Mouse (Mus musculus): ENCODE measurements around the gene 1700019N19Rik. TPM values are rescaled to one million over a fixed set of nuclear protein-coding genes. Genes with fewer than 3 reads are reported as not detected.

Gene 1700019N19Rik
- total RNA-seq, 2 experiments from 2014 or later, result not detected

- DNase-seq (ENCODE audit: low spot score), result no peak
- intact Hi-C loops (cut with DNase I), result no loop called here
Observed at GRCm38 (mm10) chr19:58810536-58810935, 16.3 kb upstream of the 1700019N19Rik start.

- intact Hi-C loops (cut with DNase I), result loop anchor here (5.0 kb wide), 1 partner anchor 388 kb away; no protein-coding TSS in a partner anchor
- no peak for DNase-seq (ENCODE audit: low spot score)
Observed at GRCm38 (mm10) chr19:58808864-58809263, 14.6 kb upstream of the 1700019N19Rik start.

- DNase-seq (ENCODE audit: low spot score), result peak; percentile 51
- intact Hi-C loops (cut with DNase I), result loop anchor here (1.0 to 5.0 kb wide), 3 partner anchors 20 to 391 kb away; no protein-coding TSS in a partner anchor
Observed at GRCm38 (mm10) chr19:58806364-58806763, 12.1 kb upstream of the 1700019N19Rik start.

GRCm38 (mm10) chr19:58805191-58805779 lies 11.0 kb upstream of the 1700019N19Rik start:
- no peak for DNase-seq (ENCODE audit: low spot score)
- intact Hi-C loops (cut with DNase I), result loop anchor here (5.0 kb wide), 1 partner anchor 392 kb away; no protein-coding TSS in a partner anchor

GRCm38 (mm10) chr19:58795114-58795669 lies 931 bp upstream of the 1700019N19Rik start:
- intact Hi-C loops (cut with DNase I), result no loop called here
- DNase-seq (ENCODE audit: low spot score), result no peak

GRCm38 (mm10) chr19:58789194-58789593 lies 5.1 kb downstream of the 1700019N19Rik start:
- intact Hi-C loops (cut with DNase I), result no loop called here
- no peak for DNase-seq (ENCODE audit: low spot score)

- DNase-seq (ENCODE audit: low spot score), result no peak
- intact Hi-C loops (cut with DNase I), result no loop called here
Observed at GRCm38 (mm10) chr19:58783938-58784337, 10.3 kb downstream of the 1700019N19Rik start.

- DNase-seq (ENCODE audit: low spot score), result no peak
- intact Hi-C loops (cut with DNase I), result no loop called here
Observed at GRCm38 (mm10) chr19:58781566-58781965, 12.7 kb downstream of the 1700019N19Rik start.

GRCm38 (mm10) chr19:58776461-58776860 lies 17.8 kb downstream of the 1700019N19Rik start:
- intact Hi-C loops (cut with DNase I), result no loop called here
- DNase-seq (ENCODE audit: low spot score), result no peak

- intact Hi-C loops (cut with DNase I), result no loop called here
- DNase-seq (ENCODE audit: low spot score), result no peak
Observed at GRCm38 (mm10) chr19:58767329-58767728, 26.9 kb downstream of the 1700019N19Rik start.

- peak; percentile 19 for DNase-seq (ENCODE audit: low spot score)
- intact Hi-C loops (cut with DNase I), result loop anchor here (1.0 to 5.0 kb wide), 2 partner anchors 141 to 444 kb away; no protein-coding TSS in a partner anchor
Observed at GRCm38 (mm10) chr19:58762848-58763541, 31.3 kb downstream of the 1700019N19Rik start.

GRCm38 (mm10) chr19:58762316-58762715 lies 31.9 kb downstream of the 1700019N19Rik start:
- intact Hi-C loops (cut with DNase I), result loop anchor here (5.0 kb wide), 1 partner anchor 445 kb away; no protein-coding TSS in a partner anchor
- no peak for DNase-seq (ENCODE audit: low spot score)

GRCm38 (mm10) chr19:58759423-58759822 lies 34.8 kb downstream of the 1700019N19Rik start, which contains the start of gene Pnliprp2:
TSS of gene Pnliprp2 (plus strand) at chr19:58759719.
- DNase-seq (ENCODE audit: low spot score), result no peak
- intact Hi-C loops (cut with DNase I), result no loop called here

GRCm38 (mm10) chr19:58758871-58759270 lies 35.4 kb downstream of the 1700019N19Rik start:
- intact Hi-C loops (cut with DNase I), result no loop called here
- no peak for DNase-seq (ENCODE audit: low spot score)

- intact Hi-C loops (cut with DNase I), result no loop called here
- no peak for DNase-seq (ENCODE audit: low spot score)
Observed at GRCm38 (mm10) chr19:58751504-58751903, 42.8 kb downstream of the 1700019N19Rik start.

GRCm38 (mm10) chr19:58750822-58751221 lies 43.4 kb downstream of the 1700019N19Rik start:
- DNase-seq (ENCODE audit: low spot score), result no peak
- intact Hi-C loops (cut with DNase I), result no loop called here

GRCm38 (mm10) chr19:58747498-58748000 lies 46.7 kb downstream of the 1700019N19Rik start:
- intact Hi-C loops (cut with DNase I), result no loop called here
- no peak for DNase-seq (ENCODE audit: low spot score)

- intact Hi-C loops (cut with DNase I), result no loop called here
- DNase-seq (ENCODE audit: low spot score), result no peak
Observed at GRCm38 (mm10) chr19:58743736-58744135, 50.5 kb downstream of the 1700019N19Rik start.

- no peak for DNase-seq (ENCODE audit: low spot score)
- intact Hi-C loops (cut with DNase I), result no loop called here
Observed at GRCm38 (mm10) chr19:58742711-58743110, 51.5 kb downstream of the 1700019N19Rik start.

- intact Hi-C loops (cut with DNase I), result no loop called here
- no peak for DNase-seq (ENCODE audit: low spot score)
Observed at GRCm38 (mm10) chr19:58741036-58741435, 53.2 kb downstream of the 1700019N19Rik start.

- intact Hi-C loops (cut with DNase I), result no loop called here
Observed at GRCm38 (mm10) chr19:58738111-58738510, 56.1 kb downstream of the 1700019N19Rik start.

More at GRCm38 (mm10) chr19:58738111-58738510, 56.1 kb downstream of the 1700019N19Rik start:
- no peak for DNase-seq (ENCODE audit: low spot score)
